15 mouse cellular contexts compared by ENCODE assay signal in the genomic region with DNA sequence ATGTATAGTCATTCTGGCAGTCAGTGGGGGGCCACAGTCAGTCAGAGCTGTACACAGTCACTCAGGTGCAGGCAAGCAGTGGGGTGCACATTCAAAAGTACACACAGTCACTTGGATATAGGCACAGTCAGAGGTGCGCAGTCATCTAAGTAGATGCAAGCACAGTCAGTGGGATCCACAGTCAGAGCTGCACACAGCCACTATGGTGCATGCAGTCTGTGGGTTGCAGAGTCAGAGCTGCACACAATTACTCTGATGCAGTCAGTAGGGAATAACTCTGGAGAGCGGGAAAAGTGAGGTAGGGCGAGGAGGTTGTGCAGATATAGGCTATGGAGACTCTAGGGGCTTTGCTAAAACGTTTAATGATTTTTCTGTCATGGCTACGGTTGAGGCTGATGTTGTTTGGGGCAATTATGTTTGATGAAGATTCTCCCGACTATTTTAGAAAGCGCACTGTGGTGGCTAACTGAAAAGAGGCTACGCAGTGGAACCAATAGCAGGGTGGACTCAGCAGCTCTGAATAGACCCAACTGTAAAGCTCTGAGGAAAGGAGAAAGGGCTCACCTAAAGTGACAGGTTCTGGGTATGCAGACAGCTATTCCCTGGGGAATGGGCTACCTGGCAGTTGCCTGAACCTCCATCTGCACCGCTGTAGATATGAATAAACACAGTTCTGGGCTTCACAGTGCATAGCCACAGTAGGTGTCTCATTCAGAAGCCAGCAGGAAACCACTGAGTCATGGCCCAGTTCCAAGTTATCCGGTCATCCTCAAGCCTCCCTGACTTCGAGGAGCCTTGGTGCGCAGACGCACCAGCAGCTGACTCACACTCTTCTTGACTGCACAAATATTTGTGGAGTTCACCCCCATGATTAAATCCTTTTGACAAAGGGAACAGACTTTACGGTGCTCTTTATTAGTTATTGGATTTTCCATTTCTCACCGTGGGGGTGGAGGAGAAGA.
DNase-seq lines count a peak whose midpoint lies in the region; ATAC-seq and TF ChIP-seq lines count a peak whose summit lies in the region.
"Had no signal": no experiment of that assay in that cellular context is flagged by ENCODE, and none has a peak within 500 bp of the region (broad histone marks: within the 10 kb centered on the region; RNA-seq: fewer than 3 reads in every experiment).

No protein-coding gene starts in this region.

- no peak for DNase-seq in forebrain, embryonic 11.5 days (ENCODE audit: low spot score)
- no peak for DNase-seq in stomach, postnatal 0 days (ENCODE audit: low spot score)
- DNase-seq in retina, postnatal 1 day = no peak
- DNase-seq: adrenal gland, postnatal 36 days; gastrocnemius, postnatal 36 days had no signal

- WGBS in forebrain, embryonic 13.5 days = 83% methylated on average over 15 of the region's 15 CpGs
- 83% methylated on average over 15 of the region's 15 CpGs for WGBS in forebrain, embryonic 11.5 days
- 66% methylated on average over 15 of the region's 15 CpGs for WGBS in stomach, embryonic 14.5 days
- 60% methylated on average over 15 of the region's 15 CpGs for WGBS in stomach, postnatal 0 days
- 76% methylated on average over 15 of the region's 15 CpGs for WGBS in midbrain, embryonic 12.5 days

- no peak for TF ChIP-seq CTCF in stomach, postnatal 0 days (IDR thresholded peaks at IDR 0.05; ENCODE audit: low read depth)

- H3K4me2 ChIP-seq in forebrain, embryonic 13.5 days = no peak overlapping the region
- H3K4me2 ChIP-seq in forebrain, embryonic 11.5 days (ENCODE audit: low read depth, low read length, severe bottlenecking) = no peak overlapping the region
- H3K4me2 ChIP-seq in stomach, embryonic 14.5 days (replicated peaks; ENCODE audit: low read depth, low read length) = no peak overlapping the region
- no peak overlapping the region for H3K4me2 ChIP-seq in stomach, postnatal 0 days (replicated peaks; ENCODE audit: low read depth)
- no peak overlapping the region for H3K4me2 ChIP-seq in midbrain, embryonic 12.5 days (replicated peaks)
- H3K4me2 ChIP-seq: heart, embryonic 15.5 days; liver, embryonic 12.5 days; neural tube, embryonic 12.5 days had no signal

- peak; percentile 50; the same call in 1 of the 2 replicates for ATAC-seq in forebrain, embryonic 13.5 days
- ATAC-seq in forebrain, embryonic 11.5 days (replicated peaks; ENCODE audit: low FRiP score) = no peak
- ATAC-seq in stomach, embryonic 14.5 days (ENCODE audit: insufficient number of reproducible peaks, insufficient read depth, low FRiP score, low read depth) = 0 out of 2 replicates have a peak, but pooled peaks have one; percentile 28
- no peak for ATAC-seq in stomach, postnatal 0 days (ENCODE audit: low FRiP score, low TSS enrichment)
- ATAC-seq in midbrain, embryonic 12.5 days (ENCODE audit: low FRiP score, low read depth) = peak; percentile 41; the same call in 1 of the 2 replicates
- ATAC-seq in inflammation-experienced regulatory T-cells, adult 6 months = no peak
- ATAC-seq: liver, embryonic 12.5 days; lung, postnatal 0 days had no signal

- H3K27me3 ChIP-seq in forebrain, embryonic 13.5 days = no peaks in the 10 kb centered on the region
- H3K27me3 ChIP-seq in forebrain, embryonic 11.5 days (ENCODE audit: control insufficient read depth, insufficient read depth, low read length) = no peaks in the 10 kb centered on the region
- H3K27me3 ChIP-seq in stomach, embryonic 14.5 days (ENCODE audit: control insufficient read depth, insufficient read depth, low read length) = no peaks in the 10 kb centered on the region
- H3K27me3 ChIP-seq in stomach, postnatal 0 days (ENCODE audit: control insufficient read depth, insufficient read depth, low read length) = no peaks in the 10 kb centered on the region
- H3K27me3 ChIP-seq in midbrain, embryonic 12.5 days = no peaks in the 10 kb centered on the region
- H3K27me3 ChIP-seq: heart, embryonic 15.5 days; liver, embryonic 12.5 days; neural tube, embryonic 12.5 days had no signal

- H3K9ac ChIP-seq in forebrain, embryonic 13.5 days = no peak overlapping the region
- H3K9ac ChIP-seq in forebrain, embryonic 11.5 days (ENCODE audit: low read length) = no peak overlapping the region
- no peak overlapping the region for H3K9ac ChIP-seq in stomach, embryonic 14.5 days (replicated peaks; ENCODE audit: low read depth, low read length)
- no peak overlapping the region for H3K9ac ChIP-seq in stomach, postnatal 0 days (ENCODE audit: low read length)
- H3K9ac ChIP-seq in midbrain, embryonic 12.5 days (replicated peaks) = no peak overlapping the region
- H3K9ac ChIP-seq: heart, embryonic 15.5 days; liver, embryonic 12.5 days; neural tube, embryonic 12.5 days had no signal

- no peak overlapping the region for H3K27ac ChIP-seq in forebrain, embryonic 13.5 days
- H3K27ac ChIP-seq in forebrain, embryonic 11.5 days (ENCODE audit: low read depth, low read length) = no peak overlapping the region
- no peak overlapping the region for H3K27ac ChIP-seq in stomach, embryonic 14.5 days (ENCODE audit: low read length)
- no peak overlapping the region for H3K27ac ChIP-seq in stomach, postnatal 0 days (replicated peaks)
- no peak overlapping the region for H3K27ac ChIP-seq in midbrain, embryonic 12.5 days (replicated peaks)
- H3K27ac ChIP-seq: heart, embryonic 15.5 days; kidney, postnatal 0 days; liver, embryonic 12.5 days; neural tube, embryonic 12.5 days had no signal

- H3K4me1 ChIP-seq in forebrain, embryonic 13.5 days = peaks cover 3% of the 10 kb centered on the region; the same call in 1 of the 2 replicates
- H3K4me1 ChIP-seq in forebrain, embryonic 11.5 days (replicated peaks; ENCODE audit: control insufficient read depth, insufficient read depth, low read length) = no peaks in the 10 kb centered on the region
- H3K4me1 ChIP-seq in stomach, embryonic 14.5 days (ENCODE audit: control insufficient read depth, insufficient read depth, low read length) = no peaks in the 10 kb centered on the region
- H3K4me1 ChIP-seq in stomach, postnatal 0 days (replicated peaks; ENCODE audit: control insufficient read depth, insufficient read depth) = no peaks in the 10 kb centered on the region
- H3K4me1 ChIP-seq in midbrain, embryonic 12.5 days = no peaks in the 10 kb centered on the region
- H3K4me1 ChIP-seq: heart, embryonic 15.5 days; liver, embryonic 12.5 days; neural tube, embryonic 12.5 days had no signal

- TF ChIP-seq EP300 in stomach, postnatal 0 days (optimal IDR thresholded peaks at IDR 0.05) = no peak

- H3K36me3 ChIP-seq in forebrain, embryonic 13.5 days (ENCODE audit: poor library complexity, severe bottlenecking) = no peaks in the 10 kb centered on the region
- no peaks in the 10 kb centered on the region for H3K36me3 ChIP-seq in forebrain, embryonic 11.5 days (ENCODE audit: control insufficient read depth, insufficient read depth, low read length)
- no peaks in the 10 kb centered on the region for H3K36me3 ChIP-seq in stomach, embryonic 14.5 days (ENCODE audit: control insufficient read depth, insufficient read depth, low read length)
- H3K36me3 ChIP-seq in stomach, postnatal 0 days (ENCODE audit: control insufficient read depth, insufficient read depth, low read length) = no peaks in the 10 kb centered on the region
- no peaks in the 10 kb centered on the region for H3K36me3 ChIP-seq in midbrain, embryonic 12.5 days
- H3K36me3 ChIP-seq: G1E; heart, embryonic 15.5 days; liver, embryonic 12.5 days; neural tube, embryonic 12.5 days had no signal

- H3K9me3 ChIP-seq in forebrain, embryonic 13.5 days (replicated peaks) = no peaks in the 10 kb centered on the region
- no peaks in the 10 kb centered on the region for H3K9me3 ChIP-seq in forebrain, embryonic 11.5 days (ENCODE audit: control insufficient read depth, low read length)
- H3K9me3 ChIP-seq in stomach, embryonic 14.5 days (ENCODE audit: control insufficient read depth, low read depth, low read length) = no peaks in the 10 kb centered on the region
- no peaks in the 10 kb centered on the region for H3K9me3 ChIP-seq in stomach, postnatal 0 days (ENCODE audit: control insufficient read depth, low read length)
- no peaks in the 10 kb centered on the region for H3K9me3 ChIP-seq in midbrain, embryonic 12.5 days
- H3K9me3 ChIP-seq: G1E; heart, embryonic 15.5 days; liver, embryonic 12.5 days; neural tube, embryonic 12.5 days had no signal

- H3K4me3 ChIP-seq in forebrain, embryonic 13.5 days = no peak overlapping the region
- H3K4me3 ChIP-seq in forebrain, embryonic 11.5 days (ENCODE audit: low read depth, low read length) = no peak overlapping the region
- H3K4me3 ChIP-seq in stomach, embryonic 14.5 days (ENCODE audit: low read depth, low read length) = no peak overlapping the region
- H3K4me3 ChIP-seq in stomach, postnatal 0 days (ENCODE audit: low read depth, low read length) = no peak overlapping the region
- no peak overlapping the region for H3K4me3 ChIP-seq in midbrain, embryonic 12.5 days
- H3K4me3 ChIP-seq: heart, embryonic 15.5 days; liver, embryonic 12.5 days; neural tube, embryonic 12.5 days had no signal

Comparison
In these comparisons a context has a peak if more than half of its experiments do, and no peak if none do; other contexts are left out.
1. ATAC-seq: peak in forebrain, embryonic 13.5 days (single experiment), stomach, embryonic 14.5 days (single experiment) and midbrain, embryonic 12.5 days (single experiment); none in forebrain, embryonic 11.5 days (single experiment), stomach, postnatal 0 days (single experiment) and inflammation-experienced regulatory T-cells, adult 6 months (single experiment).